Mouse (Mus musculus) testis, adult 2 months (tissue): ENCODE data around the gene Six6.
A peak's percentile ranks its signal among the peaks of the same experiment; 100 is the strongest.

Experiments used
- CTCF ChIP-seq: fragments of 200-500 bp; IDR thresholded peaks from 2 replicates; pipeline ENCODE4 v1.5.1; 2012; ENCODE audit warnings: low read depth, mild to moderate bottlenecking, inconsistent platforms, low read length, moderate library complexity; ENCODE audit not compliant: control insufficient read depth, insufficient read depth, insufficient replicate concordance
- POLR2A ChIP-seq: fragments of 200-500 bp; IDR thresholded peaks from 2 replicates; pipeline ENCODE4 v1.6.1; 2012; ENCODE audit warnings: low read depth, mild to moderate bottlenecking, inconsistent platforms, low read length, moderate library complexity; ENCODE audit not compliant: control insufficient read depth

GRCm38 (mm10) chr12:72976718-72977117 lies 37.0 kb downstream of the Six6 start:
- peak; percentile 79; the same call in 1 of the 2 replicates for TF ChIP-seq CTCF
- TF ChIP-seq POLR2A = no peak
